9 mouse cellular contexts compared by ENCODE assay signal in the genomic region with DNA sequence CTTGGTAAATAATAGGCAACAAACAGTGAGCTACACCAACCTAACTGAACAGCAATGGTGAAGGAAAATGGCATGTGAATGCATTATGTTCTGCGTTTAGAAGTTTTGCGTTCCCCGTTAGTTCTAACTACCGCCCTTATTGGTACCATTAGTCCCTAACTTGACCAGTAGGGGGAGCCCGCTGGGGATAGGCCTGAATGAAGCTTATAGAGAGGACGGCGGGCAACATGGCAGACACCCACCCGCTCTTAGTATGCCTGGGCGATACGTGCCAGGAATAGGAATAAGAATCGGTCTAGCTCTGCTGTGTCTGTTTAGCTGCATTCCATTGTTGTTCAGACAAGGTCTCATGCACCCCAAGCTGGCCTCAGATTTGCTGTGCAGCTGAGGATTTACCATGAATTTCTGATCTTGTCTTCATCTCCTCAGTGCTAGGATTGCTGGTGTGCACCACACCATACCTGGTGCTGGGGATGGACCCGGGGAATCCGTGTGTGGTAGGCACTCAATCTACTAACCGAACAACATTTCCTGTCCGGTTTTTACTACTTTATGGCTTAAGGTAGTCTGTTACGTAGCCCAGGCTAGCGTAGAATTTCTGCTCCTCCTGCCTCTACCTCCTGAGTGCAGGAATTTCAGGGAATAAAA. TPM values are rescaled to one million over a fixed set of nuclear protein-coding genes. Genes with fewer than 3 reads are reported as not detected.
A peak's percentile ranks its signal among the peaks of the same experiment; 100 is the strongest.
DNase-seq lines count a peak whose midpoint lies in the region; ATAC-seq lines count a peak whose summit lies in the region.
"Had no signal": no experiment of that assay in that cellular context is flagged by ENCODE, and none has a peak within 500 bp of the region (broad histone marks: within the 10 kb centered on the region; RNA-seq: fewer than 3 reads in every experiment).

No protein-coding gene starts in this region.

- WGBS in lung, embryonic 15.5 days, result 55% methylated on average over 17 of the region's 17 CpGs
- WGBS in embryonic facial prominence, embryonic 11.5 days, result 54% methylated on average over 17 of the region's 17 CpGs
- 61% methylated on average over 17 of the region's 17 CpGs for WGBS in neural tube, embryonic 12.5 days

- H3K9me3 ChIP-seq in lung, embryonic 15.5 days, result no peaks in the 10 kb centered on the region
- no peaks in the 10 kb centered on the region for H3K9me3 ChIP-seq in embryonic facial prominence, embryonic 11.5 days (replicated peaks; ENCODE audit: control insufficient read depth, low read length)
- H3K9me3 ChIP-seq in neural tube, embryonic 12.5 days, result no peaks in the 10 kb centered on the region

- H3K27me3 ChIP-seq in lung, embryonic 15.5 days, result no peaks in the 10 kb centered on the region
- no peaks in the 10 kb centered on the region for H3K27me3 ChIP-seq in embryonic facial prominence, embryonic 11.5 days (ENCODE audit: control insufficient read depth, insufficient read depth, low read length)
- no peaks in the 10 kb centered on the region for H3K27me3 ChIP-seq in neural tube, embryonic 12.5 days (replicated peaks)

- ATAC-seq in CD4-positive, CD25-positive, alpha-beta regulatory T cell, adult 4 months, result no peak
- ATAC-seq in lung, embryonic 15.5 days (ENCODE audit: borderline replicate concordance, extremely low read depth, low FRiP score, low TSS enrichment), result no peak
- ATAC-seq in embryonic facial prominence, embryonic 11.5 days (replicated peaks; ENCODE audit: insufficient number of reproducible peaks, low FRiP score, low TSS enrichment, low read depth), result no peak
- peak; percentile 88 for ATAC-seq in neural tube, embryonic 12.5 days (ENCODE audit: low FRiP score, low read depth)

- H3K4me3 ChIP-seq in lung, embryonic 15.5 days, result no peak overlapping the region
- H3K4me3 ChIP-seq in embryonic facial prominence, embryonic 11.5 days (ENCODE audit: low read depth, low read length), result no peak overlapping the region
- no peak overlapping the region for H3K4me3 ChIP-seq in neural tube, embryonic 12.5 days

- no peak overlapping the region for H3K9ac ChIP-seq in lung, embryonic 15.5 days
- no peak overlapping the region for H3K9ac ChIP-seq in embryonic facial prominence, embryonic 11.5 days (replicated peaks; ENCODE audit: low read length)
- H3K9ac ChIP-seq in neural tube, embryonic 12.5 days, result no peak overlapping the region

- peak overlapping the region; percentile 20; the same call in 1 of the 2 replicates for H3K4me2 ChIP-seq in lung, embryonic 15.5 days
- no peak overlapping the region for H3K4me2 ChIP-seq in embryonic facial prominence, embryonic 11.5 days (ENCODE audit: low read depth, low read length)
- H3K4me2 ChIP-seq in neural tube, embryonic 12.5 days (replicated peaks), result peak overlapping the region; percentile 18; the same call in 1 of the 2 replicates

- peaks cover 8% of the 10 kb centered on the region; the same call in 1 of the 2 replicates for H3K4me1 ChIP-seq in lung, embryonic 15.5 days
- no peaks in the 10 kb centered on the region for H3K4me1 ChIP-seq in embryonic facial prominence, embryonic 11.5 days (ENCODE audit: control insufficient read depth, insufficient read depth, low read length)
- H3K4me1 ChIP-seq in neural tube, embryonic 12.5 days, result no peaks in the 10 kb centered on the region

- H3K27ac ChIP-seq in lung, embryonic 15.5 days, result no peak overlapping the region
- H3K27ac ChIP-seq in embryonic facial prominence, embryonic 11.5 days (replicated peaks; ENCODE audit: low read depth, low read length), result no peak overlapping the region
- H3K27ac ChIP-seq in neural tube, embryonic 12.5 days, result no peak overlapping the region

- peak; percentile 49 for DNase-seq in CD4-positive, CD25-positive, alpha-beta regulatory T cell, adult 2 months (ENCODE audit: low read depth, low spot score)
- DNase-seq in lung, postnatal 14 days, result no peak
- DNase-seq in embryonic facial prominence, embryonic 11.5 days (ENCODE audit: low spot score), result peak; percentile 74
- DNase-seq in layer of hippocampus, postnatal 10 days (ENCODE audit: low spot score in 2 of 2), result peak; percentile 40 to 53
- no peak for DNase-seq in spleen, adult 18-20 months

- no peaks in the 10 kb centered on the region for H3K36me3 ChIP-seq in lung, embryonic 15.5 days
- no peaks in the 10 kb centered on the region for H3K36me3 ChIP-seq in embryonic facial prominence, embryonic 11.5 days (replicated peaks; ENCODE audit: control insufficient read depth, insufficient read depth, low read depth, low read length)
- no peaks in the 10 kb centered on the region for H3K36me3 ChIP-seq in neural tube, embryonic 12.5 days

RNA-seq across cellular contexts. Expression of gene Fermt2, which starts 21.3 kb away (rescaled TPM):
- polyA plus RNA-seq in CD4-positive, CD25-positive, alpha-beta regulatory T cell, adult 4 months (2017; shearing (Covaris generic)), result not detected
- 239 and 248 TPM in 2 replicates for polyA plus RNA-seq in lung, embryonic 15.5 days (2015; fragmentation: Nextera tagmentation; extraction: Ambion mirVana)
- polyA plus RNA-seq in embryonic facial prominence, embryonic 11.5 days (2014; fragmentation: Nextera tagmentation; extraction: Ambion mirVana), result 81.2 and 83.2 TPM in 2 replicates
- 100 to 1,000 TPM in 1 of 2 experiments, 10 to 100 TPM in 1; 90.8 to 117 TPM for total RNA-seq in layer of hippocampus, postnatal 10 days (2021)
- polyA plus RNA-seq in neural tube, embryonic 12.5 days (2016; fragmentation: Nextera tagmentation; extraction: Ambion mirVana), result 78.1 and 85.4 TPM in 2 replicates
- total RNA-seq: neutrophil, adult 5-6 weeks had no signal

Comparison
In these comparisons a context has a peak if more than half of its experiments do, and no peak if none do; other contexts are left out.
1. DNase-seq: peak in CD4-positive, CD25-positive, alpha-beta regulatory T cell, adult 2 months (single experiment), embryonic facial prominence, embryonic 11.5 days (single experiment) and layer of hippocampus, postnatal 10 days (2 of 2); none in lung, postnatal 14 days (single experiment) and spleen, adult 18-20 months (0 of 2).
2. RNA of gene Fermt2, which starts 21.3 kb away (polyA plus RNA-seq): 239 to 248 TPM in lung, embryonic 15.5 days, 81.2 to 83.2 TPM in embryonic facial prominence, embryonic 11.5 days and 78.1 to 85.4 TPM in neural tube, embryonic 12.5 days; not detected in CD4-positive, CD25-positive, alpha-beta regulatory T cell, adult 4 months; every median in the first group is over 10 times any median in the second.